Mouse (Mus musculus): Measurements from ENCODE around the gene Sergef. TPM values are rescaled to one million over a fixed set of nuclear protein-coding genes. Genes with fewer than 3 reads are reported as not detected.
A peak's percentile ranks its signal among the peaks of the same experiment; 100 is the strongest.

Sergef gene
- polyA plus RNA-seq, 1 experiment from 2014 or later, result 14.3 TPM

GRCm38 (mm10) chr7:46471054-46471737, 168.4 kb downstream of the Sergef start:
- H3K36me3 ChIP-seq, result no peaks in the 10 kb centered on the region
- 0 out of 2 replicates have a peak, but pooled peaks cover 5% of the 10 kb centered on the region for H3K4me1 ChIP-seq (replicated peaks)
- H3K9me3 ChIP-seq, result no peaks in the 10 kb centered on the region
- H3K27me3 ChIP-seq (replicated peaks), result no peaks in the 10 kb centered on the region
- peak; percentile 48 for ATAC-seq
- WGBS, result 49% methylated on average over 7 of the region's 7 CpGs
- H3K4me3 ChIP-seq (replicated peaks), result no peak overlapping the region
- no peak overlapping the region for H3K9ac ChIP-seq
- H3K27ac ChIP-seq, result no peak overlapping the region
- H3K4me2 ChIP-seq (replicated peaks), result no peak overlapping the region

DNA sequence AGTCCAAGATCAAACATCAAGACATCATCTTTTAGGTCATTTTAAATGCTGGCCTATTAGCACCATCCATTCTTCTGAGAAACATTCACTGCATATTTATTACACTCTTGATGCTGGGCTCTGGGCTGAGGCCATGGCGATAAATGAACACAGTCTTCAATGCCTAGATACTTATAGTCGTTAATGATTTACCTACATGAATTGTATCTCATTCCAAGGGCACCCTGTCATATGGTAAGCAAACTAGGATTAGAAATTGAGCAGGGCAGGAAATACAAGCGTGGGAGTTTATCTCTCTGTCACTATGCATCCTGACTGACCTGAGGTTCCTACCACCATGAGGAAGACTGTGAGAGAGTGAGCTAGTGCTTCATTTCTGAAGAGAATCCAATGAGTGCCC, 170.1 kb downstream of the Sergef start:
- H3K9ac ChIP-seq, result no peak overlapping the region
- H3K36me3 ChIP-seq, result no peaks in the 10 kb centered on the region
- no peak overlapping the region for H3K4me2 ChIP-seq (replicated peaks)
- H3K4me1 ChIP-seq (replicated peaks), result 0 out of 2 replicates have a peak, but pooled peaks cover 5% of the 10 kb centered on the region
- peak; percentile 91 for ATAC-seq
- 64% methylated on average over 3 of the region's 3 CpGs for WGBS
- no peak overlapping the region for H3K27ac ChIP-seq
- H3K27me3 ChIP-seq (replicated peaks), result no peaks in the 10 kb centered on the region
- H3K9me3 ChIP-seq, result no peaks in the 10 kb centered on the region
- no peak overlapping the region for H3K4me3 ChIP-seq (replicated peaks)

GRCm38 (mm10) chr7:46466422-46466981, 173.1 kb downstream of the Sergef start:
- no peak for ATAC-seq

DNA sequence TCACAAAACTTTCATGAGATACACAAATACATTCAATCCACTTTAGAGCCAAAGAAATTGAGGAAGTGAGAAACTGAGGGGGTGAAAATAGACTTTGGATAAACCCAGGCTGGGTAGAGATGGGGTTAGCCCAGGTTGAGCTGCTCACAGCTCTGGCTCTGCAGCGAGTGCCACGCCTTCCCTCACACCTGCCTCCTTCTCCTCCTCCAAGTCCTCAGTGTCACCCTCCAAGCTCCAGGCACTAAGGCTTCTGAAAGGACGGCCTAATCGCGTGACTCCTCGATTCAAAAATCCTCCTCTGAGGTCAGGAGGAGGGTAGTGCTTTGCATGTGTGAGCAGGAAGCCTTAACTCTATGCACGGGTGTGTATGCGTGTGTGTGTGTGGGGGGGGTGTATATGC, 176.5 kb downstream of the Sergef start:
- no peak for ATAC-seq
- H3K27me3 ChIP-seq (replicated peaks), result 0 out of 2 replicates have a peak, but pooled peaks cover 3% of the 10 kb centered on the region
- H3K4me2 ChIP-seq (replicated peaks), result no peak overlapping the region
- H3K4me1 ChIP-seq (replicated peaks), result peaks cover 12% of the 10 kb centered on the region; the same call in 1 of the 2 replicates
- WGBS, result 74% methylated on average over 8 of the region's 8 CpGs
- H3K4me3 ChIP-seq (replicated peaks), result no peak overlapping the region
- H3K27ac ChIP-seq, result no peak overlapping the region
- H3K36me3 ChIP-seq, result no peaks in the 10 kb centered on the region
- no peak overlapping the region for H3K9ac ChIP-seq
- H3K9me3 ChIP-seq, result no peaks in the 10 kb centered on the region

More at GRCm38 (mm10) chr7:46466422-46466981, 173.1 kb downstream of the Sergef start:
- Histone ChIP-seq H3K9ac (no peak overlapping the region), H3K36me3 (no peaks in the 10 kb centered on the region), H3K4me1 (replicated peaks) (0 out of 2 replicates have a peak, but pooled peaks cover 5% of the 10 kb centered on the region), H3K4me3 (replicated peaks) (no peak overlapping the region), H3K27ac (no peak overlapping the region), H3K27me3 (replicated peaks) (no peaks in the 10 kb centered on the region), H3K4me2 (replicated peaks) (no peak overlapping the region), H3K9me3 (no peaks in the 10 kb centered on the region)
- WGBS, result 39% methylated on average over 7 of the region's 7 CpGs

- ATAC-seq, result no peak
Measured at GRCm38 (mm10) chr7:46462287-46462686, 177.3 kb downstream of the Sergef start.

GRCm38 (mm10) chr7:46459605-46460245, 179.9 kb downstream of the Sergef start:
- H3K4me2 ChIP-seq (replicated peaks), result 0 out of 2 replicates have a peak overlapping the region, but pooled peaks have one; percentile 14
- whole genome bisulfite sequencing, result 57% methylated on average over 9 of the region's 9 CpGs
- H3K4me1 ChIP-seq (replicated peaks), result peaks cover 12% of the 10 kb centered on the region; the same call in 1 of the 2 replicates
- H3K9me3 ChIP-seq, result no peaks in the 10 kb centered on the region
- H3K36me3 ChIP-seq, result no peaks in the 10 kb centered on the region
- H3K4me3 ChIP-seq (replicated peaks), result no peak overlapping the region
- no peak overlapping the region for H3K9ac ChIP-seq
- ATAC-seq, result peak; percentile 91
- 0 out of 2 replicates have a peak, but pooled peaks cover 3% of the 10 kb centered on the region for H3K27me3 ChIP-seq (replicated peaks)
- no peak overlapping the region for H3K27ac ChIP-seq

More at GRCm38 (mm10) chr7:46462287-46462686, 177.3 kb downstream of the Sergef start:
- peaks cover 12% of the 10 kb centered on the region; the same call in 1 of the 2 replicates for H3K4me1 ChIP-seq (replicated peaks)
- no peaks in the 10 kb centered on the region for H3K9me3 ChIP-seq
- no peak overlapping the region for H3K4me2 ChIP-seq (replicated peaks)
- H3K27ac ChIP-seq, result no peak overlapping the region
- H3K9ac ChIP-seq, result no peak overlapping the region
- WGBS, result 72% methylated on average over 8 of the region's 8 CpGs
- H3K36me3 ChIP-seq, result no peaks in the 10 kb centered on the region
- H3K27me3 ChIP-seq (replicated peaks), result 0 out of 2 replicates have a peak, but pooled peaks cover 3% of the 10 kb centered on the region
- no peak overlapping the region for H3K4me3 ChIP-seq (replicated peaks)

DNA sequence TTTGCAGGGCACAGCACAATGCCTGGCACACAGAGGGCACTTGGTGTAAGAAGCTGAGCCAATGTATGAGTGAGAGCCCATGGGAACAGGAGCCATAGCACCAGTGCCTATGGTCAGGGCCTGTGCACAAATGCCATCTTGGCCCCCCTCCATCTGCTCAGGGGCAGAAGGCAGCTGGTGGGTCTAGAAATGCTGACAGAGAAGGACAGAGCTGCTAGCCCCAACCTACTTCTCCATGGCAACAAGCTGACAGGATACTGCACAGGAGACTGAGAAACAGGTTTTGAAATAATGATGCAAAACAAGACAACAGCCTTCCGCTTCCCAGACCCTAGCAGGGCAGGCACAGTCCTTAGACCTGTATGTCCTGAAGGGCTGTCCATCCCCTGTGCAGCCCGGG, 180.4 kb downstream of the Sergef start:
- ATAC-seq, result 0 out of 2 replicates have a peak, but pooled peaks have one; percentile 3
- Histone ChIP-seq H3K9me3 (no peaks in the 10 kb centered on the region), H3K27ac (no peak overlapping the region), H3K4me3 (replicated peaks) (no peak overlapping the region), H3K4me2 (replicated peaks) (0 out of 2 replicates have a peak overlapping the region, but pooled peaks have one; percentile 14), H3K27me3 (replicated peaks) (0 out of 2 replicates have a peak, but pooled peaks cover 3% of the 10 kb centered on the region), H3K4me1 (replicated peaks) (peaks cover 12% of the 10 kb centered on the region; the same call in 1 of the 2 replicates), H3K36me3 (no peaks in the 10 kb centered on the region), H3K9ac (no peak overlapping the region)
- 61% methylated on average over 2 of the region's 2 CpGs for WGBS

DNA sequence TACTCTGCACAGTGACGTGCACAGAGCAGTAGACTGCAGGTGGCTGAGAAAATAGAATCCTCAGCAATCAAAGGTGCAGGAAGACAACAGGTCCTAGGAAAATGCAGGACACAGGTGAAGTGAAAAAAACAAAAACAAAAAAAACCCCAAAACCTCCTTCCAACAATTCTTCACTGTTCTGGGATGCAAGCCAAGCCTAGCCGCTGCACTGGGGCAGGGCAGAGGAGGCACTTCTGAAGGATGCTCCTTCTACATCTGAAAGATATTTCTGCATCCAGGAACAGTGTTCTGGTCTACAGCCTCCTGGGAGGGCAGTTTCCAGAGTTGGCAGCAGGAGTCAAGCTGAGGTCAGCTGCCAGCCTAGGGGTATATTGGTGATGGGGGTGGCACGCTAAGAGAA, 181.7 kb downstream of the Sergef start:
- no peak for ATAC-seq
- H3K9ac ChIP-seq, result no peak overlapping the region
- no peak overlapping the region for H3K27ac ChIP-seq
- peaks cover 12% of the 10 kb centered on the region; the same call in 1 of the 2 replicates for H3K4me1 ChIP-seq (replicated peaks)
- H3K36me3 ChIP-seq, result no peaks in the 10 kb centered on the region
- H3K27me3 ChIP-seq (replicated peaks), result 0 out of 2 replicates have a peak, but pooled peaks cover 3% of the 10 kb centered on the region
- no peaks in the 10 kb centered on the region for H3K9me3 ChIP-seq
- 70% methylated on average over 3 of the region's 3 CpGs for WGBS
- no peak overlapping the region for H3K4me3 ChIP-seq (replicated peaks)
- no peak overlapping the region for H3K4me2 ChIP-seq (replicated peaks)

- Histone ChIP-seq H3K4me2 (replicated peaks) (no peak overlapping the region), H3K36me3 (no peaks in the 10 kb centered on the region), H3K4me3 (replicated peaks) (no peak overlapping the region), H3K9me3 (no peaks in the 10 kb centered on the region), H3K27me3 (replicated peaks) (no peaks in the 10 kb centered on the region), H3K9ac (no peak overlapping the region), H3K4me1 (replicated peaks) (0 out of 2 replicates have a peak, but pooled peaks cover 1% of the 10 kb centered on the region), H3K27ac (no peak overlapping the region)
- WGBS, result 53% methylated on average over 10 of the region's 10 CpGs
- ATAC-seq, result no peak
Measured at GRCm38 (mm10) chr7:46453930-46454679, 185.5 kb downstream of the Sergef start.

DNA sequence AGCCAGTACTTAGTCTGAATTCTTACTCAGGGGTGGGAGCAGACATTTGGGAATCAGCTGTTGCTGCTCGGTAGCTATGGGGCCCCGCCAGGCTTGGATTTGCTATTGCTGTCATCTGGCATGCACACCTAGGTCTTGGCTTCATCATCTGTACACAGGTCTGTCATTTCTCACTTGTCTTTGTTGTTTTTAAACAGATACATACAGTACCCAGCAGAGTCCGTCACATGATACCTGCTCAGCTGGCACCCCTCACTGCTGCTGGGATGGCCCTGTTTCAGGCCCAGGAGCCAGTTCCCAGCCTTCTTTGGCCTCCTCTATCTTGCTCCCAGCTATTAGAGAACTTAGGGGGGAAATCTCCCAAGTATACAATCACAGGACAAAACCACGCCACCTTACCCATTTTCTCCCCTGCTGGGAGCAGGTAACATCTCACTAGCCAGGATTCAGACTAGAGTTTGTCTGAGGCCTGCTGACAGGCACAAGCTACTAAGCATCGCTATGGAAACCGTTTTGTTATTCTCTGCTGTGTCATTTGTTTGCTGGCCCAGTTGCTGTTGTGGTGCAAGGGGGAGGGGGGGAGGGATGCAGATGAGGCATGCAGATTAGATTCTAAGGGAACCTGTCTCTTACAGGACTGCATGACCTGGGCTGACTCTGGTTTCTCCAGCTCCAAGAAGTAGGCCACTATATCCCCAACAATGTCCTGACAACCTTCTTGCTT, 190.5 kb downstream of the Sergef start:
- no peaks in the 10 kb centered on the region for H3K9me3 ChIP-seq
- no peaks in the 10 kb centered on the region for H3K27me3 ChIP-seq (replicated peaks)
- ATAC-seq, result no peak
- no peak overlapping the region for H3K27ac ChIP-seq
- no peaks in the 10 kb centered on the region for H3K36me3 ChIP-seq
- 53% methylated on average over 6 of the region's 6 CpGs for WGBS
- H3K9ac ChIP-seq, result no peak overlapping the region
- H3K4me2 ChIP-seq (replicated peaks), result no peak overlapping the region
- no peaks in the 10 kb centered on the region for H3K4me1 ChIP-seq (replicated peaks)
- no peak overlapping the region for H3K4me3 ChIP-seq (replicated peaks)

DNA sequence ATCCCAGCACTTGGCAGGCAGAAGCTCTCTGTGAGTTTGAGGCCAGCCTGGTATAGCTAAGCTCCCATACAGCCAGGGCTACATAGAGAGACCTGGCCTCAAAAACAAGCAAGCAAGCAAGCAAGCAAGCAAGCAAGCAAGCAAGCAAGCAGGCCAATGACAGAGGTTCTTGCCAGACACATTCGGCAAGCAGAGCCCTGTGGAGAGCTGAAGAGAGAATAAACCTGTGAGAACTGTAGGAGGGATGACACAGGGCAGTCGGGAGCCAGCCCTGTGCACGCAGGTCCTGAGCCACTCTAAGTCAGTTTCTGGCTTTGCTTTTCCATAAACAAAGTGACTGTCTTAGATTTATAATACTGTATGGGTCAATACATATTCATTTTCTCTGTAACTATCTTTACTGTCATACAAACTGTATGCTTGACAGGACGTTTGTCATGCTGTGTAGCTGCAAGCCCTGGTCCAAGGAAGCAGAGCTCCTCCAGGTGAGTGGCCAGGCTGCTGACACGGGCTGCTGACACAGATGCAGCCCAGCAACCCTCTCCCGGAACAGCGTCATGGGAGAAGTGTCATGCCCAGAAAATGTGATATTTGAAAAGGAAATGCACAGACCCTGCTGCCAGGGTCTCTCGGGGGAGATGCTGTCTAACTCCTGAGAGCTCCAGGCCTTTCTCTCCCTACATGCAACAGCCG, 192.0 kb downstream of the Sergef start:
- Histone ChIP-seq H3K36me3 (no peaks in the 10 kb centered on the region), H3K4me2 (replicated peaks) (no peak overlapping the region), H3K9ac (no peak overlapping the region), H3K4me3 (replicated peaks) (no peak overlapping the region), H3K9me3 (no peaks in the 10 kb centered on the region), H3K27me3 (replicated peaks) (no peaks in the 10 kb centered on the region), H3K27ac (no peak overlapping the region), H3K4me1 (replicated peaks) (no peaks in the 10 kb centered on the region)
- ATAC-seq, result no peak
- WGBS, result 51% methylated on average over 9 of the region's 9 CpGs

Data from intestine, embryonic 15.5 days (tissue).